Mouse (Mus musculus) c-Kit-positive CD71-positive TER-119-positive erythroid progenitor cells, embryonic 14.5 days (primary cell): ENCODE results near the gene Aes.

Experiments
- DNase-seq: peaks from one replicate; pipeline ENCODE4 v3.0.0-alpha.2; 2013; ENCODE audit warnings: low spot score

Aes gene

DNA sequence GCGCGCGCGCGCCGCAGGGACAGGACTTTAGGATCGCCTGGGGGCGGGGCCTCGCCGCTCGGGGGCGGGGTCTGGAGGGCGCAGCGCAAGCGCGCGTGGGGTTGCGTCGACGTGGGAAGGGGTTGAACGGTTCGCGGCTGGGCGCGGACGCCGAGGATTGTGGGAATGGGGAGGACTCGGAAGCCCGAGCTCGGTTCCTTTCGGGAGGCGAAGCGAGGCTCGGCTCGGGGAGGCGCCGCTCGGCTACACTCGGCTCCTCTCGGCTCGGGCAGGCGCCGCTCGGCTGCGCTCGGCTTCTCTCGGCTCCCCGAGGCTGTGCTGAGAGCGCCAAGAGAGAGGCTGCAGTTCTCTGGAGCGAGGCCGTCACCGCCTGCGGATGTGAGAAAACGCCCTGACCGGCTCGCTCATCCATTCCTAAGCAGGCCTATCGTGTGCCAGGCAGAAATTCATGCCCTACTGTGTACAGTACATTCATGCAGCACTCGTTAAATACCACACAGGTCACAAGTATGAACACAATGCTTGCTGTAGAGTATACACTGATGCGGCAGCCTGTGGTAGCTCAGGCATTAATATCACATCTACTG, 14.0 kb upstream of the Aes start, which contains the start of gene Gna11:
Gene Gna11 (minus strand): TSS at position 30 of the 587 bp plus-strand sequence.
- peak; percentile 95 for DNase-seq

DNA sequence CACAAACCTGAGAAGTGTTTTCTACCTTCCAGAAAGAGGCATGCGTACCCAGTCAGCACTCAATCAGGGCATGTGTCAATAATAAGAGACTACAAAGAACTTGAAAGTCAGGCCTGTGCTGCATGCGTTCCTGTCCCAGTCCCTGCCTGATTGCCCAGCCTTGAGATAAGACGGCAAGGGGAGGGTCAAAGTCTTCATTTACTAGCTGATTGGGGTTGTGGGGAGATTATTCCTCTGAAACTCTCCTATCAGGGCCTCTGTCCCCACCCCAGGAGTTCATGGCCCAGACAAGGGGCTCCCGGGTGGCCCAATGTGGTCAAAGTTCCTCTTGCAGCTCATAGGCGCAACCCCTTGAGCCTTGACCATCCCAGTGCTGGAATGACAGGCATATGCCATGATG, 13.0 kb upstream of the Aes start:
- peak; percentile 54 for DNase-seq

DNA sequence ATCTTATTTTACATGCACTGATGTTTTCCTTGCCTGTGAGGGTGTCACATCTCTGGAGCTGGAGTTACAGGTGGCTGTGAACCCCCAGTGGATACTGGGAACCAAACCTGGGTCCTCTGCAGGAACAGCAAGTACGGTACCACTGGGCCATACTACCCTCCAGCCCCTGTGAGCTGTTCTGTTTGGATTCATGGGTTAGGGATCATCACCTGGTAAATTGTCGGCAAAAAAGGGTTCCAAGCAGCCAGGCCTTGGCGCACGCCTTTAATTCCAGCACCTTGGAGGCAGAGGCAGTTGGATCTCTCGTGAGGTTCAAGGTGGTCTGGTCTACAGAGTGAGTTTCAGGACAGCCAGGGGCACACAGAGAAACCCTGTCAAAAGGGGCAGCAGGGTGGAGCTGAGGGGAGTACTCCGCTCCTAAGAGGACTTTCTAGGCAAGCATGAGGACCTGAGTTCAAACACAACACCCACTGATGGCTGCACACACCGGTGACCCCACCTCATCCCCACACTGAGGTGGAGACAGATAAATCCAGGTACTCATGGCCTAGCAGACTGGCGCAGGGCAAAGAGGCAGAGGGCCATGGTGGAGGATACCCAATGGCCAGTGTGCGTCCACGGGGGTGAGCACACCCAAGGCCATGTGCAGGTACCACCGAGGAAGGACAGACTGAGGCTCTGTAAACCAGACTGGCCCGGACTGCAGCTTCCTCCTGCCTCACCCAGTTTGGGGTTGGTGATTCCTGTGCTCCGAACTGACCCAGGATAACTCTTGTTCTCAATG, 12.3 kb upstream of the Aes start:
- no peak for DNase-seq

DNA sequence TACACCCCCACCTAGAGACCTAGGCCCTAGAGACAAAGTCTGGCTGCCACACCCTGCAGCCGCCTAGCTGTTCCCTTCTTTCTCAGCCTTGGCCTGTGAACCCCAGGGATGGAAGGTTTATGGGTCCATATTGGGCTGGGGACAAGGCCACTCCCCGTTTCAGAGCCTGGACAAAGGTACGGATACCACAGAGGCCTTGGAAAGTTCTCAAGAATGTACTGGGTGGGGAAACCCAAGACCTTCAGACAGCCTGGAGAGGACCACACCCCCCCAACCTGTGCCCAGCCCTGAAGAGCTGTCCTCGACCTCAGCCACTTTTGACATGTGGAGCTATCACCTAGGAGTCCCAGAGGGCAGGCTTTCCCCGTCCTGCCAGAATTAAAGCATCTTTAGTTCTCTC, 10.3 kb upstream of the Aes start:
- no peak for DNase-seq

DNA sequence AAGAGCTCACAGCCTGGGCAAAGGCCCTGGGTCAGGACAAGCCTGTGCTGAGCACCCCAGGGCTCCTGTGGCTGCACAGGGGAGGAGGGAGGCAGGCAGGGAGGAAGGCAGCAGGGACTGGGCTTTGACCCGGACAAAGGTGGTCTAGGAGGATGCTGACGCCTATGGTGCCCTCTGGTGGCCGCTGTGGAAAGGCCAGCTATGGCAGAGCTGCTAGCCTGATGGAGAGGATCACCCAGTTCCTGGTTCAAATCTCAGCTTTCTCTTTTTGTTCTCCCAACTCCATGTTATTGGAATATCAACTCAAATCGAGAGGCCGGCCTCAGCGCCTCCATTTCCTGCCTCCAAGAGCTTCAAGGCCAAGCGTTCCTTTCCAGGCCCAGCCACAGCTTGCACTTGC, 9.0 kb upstream of the Aes start:
- peak; percentile 67 for DNase-seq

DNA sequence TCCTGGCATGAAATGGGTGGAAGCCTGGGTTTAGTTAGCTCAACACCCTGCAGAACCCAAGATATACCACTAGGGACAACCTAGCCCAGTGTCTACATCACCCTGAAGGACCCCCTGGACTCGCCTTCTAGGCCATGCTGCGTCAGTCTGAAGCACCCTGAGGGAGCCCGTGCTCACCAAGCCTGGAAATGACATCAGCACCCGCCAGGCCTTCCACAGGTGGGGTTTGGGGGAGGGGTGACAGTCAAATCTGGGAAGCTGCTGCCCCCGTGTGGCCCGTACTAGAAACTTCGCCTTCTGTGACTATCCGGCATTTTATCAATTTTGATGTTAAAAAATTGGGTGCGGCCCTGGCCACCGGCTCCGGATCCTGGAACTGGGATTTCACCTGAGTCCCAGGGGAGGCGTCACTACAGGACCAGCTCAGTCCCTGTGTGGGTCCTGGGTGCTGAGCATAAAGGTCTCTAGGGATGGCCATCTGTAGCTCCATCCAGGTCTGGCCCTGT, 7.6 kb upstream of the Aes start:
- peak; percentile 76 for DNase-seq

DNA sequence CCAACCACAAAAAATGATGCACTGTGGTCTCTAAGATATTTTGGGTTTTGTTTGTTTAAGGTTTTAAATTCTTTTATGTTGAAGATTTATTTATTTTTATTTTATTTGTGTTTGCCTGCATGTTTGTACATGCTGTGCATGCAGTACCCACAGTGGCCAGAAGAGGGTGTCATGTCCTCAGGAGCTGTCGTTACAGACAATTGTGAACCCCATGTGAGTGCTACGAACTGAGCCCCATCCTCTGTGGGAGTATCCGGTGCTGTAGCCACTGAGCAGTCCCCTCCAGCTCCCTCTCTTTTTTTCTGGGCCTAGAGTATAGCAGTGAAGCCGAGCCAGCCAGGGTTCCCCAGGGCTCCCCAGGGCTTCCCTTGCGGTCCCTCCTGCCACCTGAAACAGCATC, 6.1 kb upstream of the Aes start:
- no peak for DNase-seq

DNA sequence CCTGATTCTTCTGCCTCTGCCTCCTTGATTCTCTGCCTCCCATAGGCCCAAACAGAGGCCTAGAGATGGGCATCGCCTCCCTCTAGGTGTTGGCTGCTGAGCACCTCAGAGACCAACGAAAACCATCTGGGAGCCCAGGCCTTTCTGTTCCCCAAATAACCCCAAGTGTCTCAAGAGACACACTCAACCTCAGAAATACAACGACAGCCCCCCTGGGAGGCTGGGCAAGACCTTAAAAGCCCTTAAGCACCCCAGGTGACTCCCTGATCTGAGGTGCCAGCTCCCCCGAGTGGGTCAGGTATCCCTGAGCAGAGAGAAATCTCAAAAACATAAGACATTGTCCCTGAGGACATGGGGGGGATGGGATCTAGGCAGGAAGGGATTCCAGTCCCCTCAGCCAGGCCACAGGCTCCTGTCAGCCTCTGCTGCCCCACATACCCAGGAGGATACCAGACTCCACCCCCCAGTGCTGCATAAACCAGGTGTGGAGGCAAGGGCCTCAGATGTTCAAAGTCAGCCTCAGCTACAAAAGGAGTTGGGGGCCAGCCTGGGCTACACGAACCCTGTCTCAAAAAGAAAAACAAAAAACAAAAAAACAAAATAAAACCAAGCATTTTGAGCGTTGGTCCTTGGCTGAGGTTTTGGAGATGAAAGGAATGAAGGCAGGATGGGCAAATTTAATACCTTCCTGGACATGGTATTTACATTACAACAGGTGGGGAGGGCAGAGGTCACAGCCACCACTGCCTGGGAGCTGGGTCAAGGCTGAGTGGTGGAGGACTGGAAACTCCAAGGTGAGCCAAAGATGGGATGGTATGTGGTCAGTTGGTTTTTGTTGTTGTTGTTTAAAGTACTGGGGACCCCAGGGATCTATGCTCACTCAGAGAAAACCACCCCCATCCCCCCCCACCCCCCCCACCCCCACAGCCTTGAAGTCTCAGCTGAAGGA, 5.2 kb upstream of the Aes start:
- DNase-seq: no peak

DNA sequence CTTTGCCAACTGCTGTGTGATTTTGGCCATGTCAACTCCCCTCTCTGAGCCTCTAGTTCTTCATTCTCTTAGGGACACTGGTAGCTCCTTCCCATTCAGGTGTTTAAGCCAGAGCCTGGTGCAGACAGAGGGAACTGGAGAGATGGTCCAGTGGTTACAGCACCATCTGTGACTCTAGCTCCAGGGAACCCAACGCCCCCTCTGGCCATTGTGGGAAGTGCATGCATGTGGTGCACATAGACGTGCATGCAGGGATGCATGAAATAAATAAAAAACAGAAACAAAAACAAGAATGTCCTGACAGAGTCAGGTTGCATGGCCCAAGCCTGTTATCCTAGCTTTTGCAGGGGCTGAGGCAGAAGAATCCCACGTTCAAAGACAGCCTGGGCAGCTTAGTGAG, 3.0 kb upstream of the Aes start:
- no peak for DNase-seq

DNA sequence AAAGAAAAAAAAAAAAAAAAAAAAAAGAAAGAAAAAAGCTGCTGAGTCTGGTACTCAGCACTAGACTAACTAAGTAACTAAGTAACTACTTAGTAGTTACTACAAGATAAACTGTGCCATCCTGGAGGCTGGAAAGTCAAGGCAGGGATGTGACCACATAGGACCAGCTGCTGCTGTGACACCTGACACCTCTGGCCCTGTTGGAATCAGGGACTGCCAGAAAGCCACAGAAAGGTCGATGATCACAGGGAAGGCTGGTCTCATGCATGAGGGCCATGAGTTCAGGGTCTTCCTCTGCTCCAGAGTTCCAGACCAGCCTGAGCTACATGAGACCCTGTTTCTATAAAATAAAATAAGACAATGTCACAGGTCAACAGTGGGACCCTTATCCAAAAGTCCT, 1.8 kb upstream of the Aes start:
- DNase-seq: no peak

DNA sequence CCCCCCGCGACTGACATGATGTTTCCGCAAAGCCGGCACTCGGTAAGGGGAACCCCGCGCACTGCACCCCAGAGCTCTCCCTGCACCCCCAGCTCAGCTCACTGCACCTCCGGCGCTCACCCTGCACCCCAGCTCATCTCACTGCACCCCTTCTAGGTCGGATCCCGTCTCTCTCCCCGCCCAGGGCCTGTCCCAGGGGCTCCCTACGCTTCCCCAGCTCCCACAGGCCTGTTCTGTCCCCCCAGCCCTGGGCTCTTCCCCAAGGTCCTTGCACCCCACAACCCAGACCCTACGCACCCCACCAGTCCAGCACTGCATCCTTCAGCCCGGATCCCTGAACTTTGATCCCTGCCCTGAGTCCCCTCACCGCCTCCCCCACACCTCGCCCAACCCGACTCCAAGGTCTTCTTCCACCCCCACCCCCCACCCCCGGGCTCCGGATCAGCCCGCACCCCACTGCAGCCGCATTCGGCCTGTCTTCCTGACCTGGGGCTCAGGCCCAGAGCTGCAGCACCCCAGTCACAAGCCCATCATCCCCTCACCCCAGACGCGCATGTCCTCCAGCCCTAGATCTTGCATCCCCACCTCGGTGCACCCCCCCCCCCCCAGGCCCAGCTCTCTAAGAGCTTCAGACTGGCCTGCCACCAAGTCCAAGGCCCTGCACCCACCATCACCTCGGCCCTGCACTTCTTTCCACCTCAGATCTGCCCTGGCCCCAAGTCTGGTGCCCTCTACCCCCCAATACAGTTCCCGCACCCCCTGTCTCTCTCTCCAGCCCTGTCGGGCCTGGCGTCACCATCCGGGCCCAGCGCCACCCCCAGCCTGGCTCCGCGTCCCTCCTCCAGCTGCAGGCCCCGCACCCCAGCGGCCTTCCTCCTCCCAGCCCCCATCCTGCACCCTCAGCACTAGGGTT, 595 bp downstream of the Aes start:
- DNase-seq: no peak

DNA sequence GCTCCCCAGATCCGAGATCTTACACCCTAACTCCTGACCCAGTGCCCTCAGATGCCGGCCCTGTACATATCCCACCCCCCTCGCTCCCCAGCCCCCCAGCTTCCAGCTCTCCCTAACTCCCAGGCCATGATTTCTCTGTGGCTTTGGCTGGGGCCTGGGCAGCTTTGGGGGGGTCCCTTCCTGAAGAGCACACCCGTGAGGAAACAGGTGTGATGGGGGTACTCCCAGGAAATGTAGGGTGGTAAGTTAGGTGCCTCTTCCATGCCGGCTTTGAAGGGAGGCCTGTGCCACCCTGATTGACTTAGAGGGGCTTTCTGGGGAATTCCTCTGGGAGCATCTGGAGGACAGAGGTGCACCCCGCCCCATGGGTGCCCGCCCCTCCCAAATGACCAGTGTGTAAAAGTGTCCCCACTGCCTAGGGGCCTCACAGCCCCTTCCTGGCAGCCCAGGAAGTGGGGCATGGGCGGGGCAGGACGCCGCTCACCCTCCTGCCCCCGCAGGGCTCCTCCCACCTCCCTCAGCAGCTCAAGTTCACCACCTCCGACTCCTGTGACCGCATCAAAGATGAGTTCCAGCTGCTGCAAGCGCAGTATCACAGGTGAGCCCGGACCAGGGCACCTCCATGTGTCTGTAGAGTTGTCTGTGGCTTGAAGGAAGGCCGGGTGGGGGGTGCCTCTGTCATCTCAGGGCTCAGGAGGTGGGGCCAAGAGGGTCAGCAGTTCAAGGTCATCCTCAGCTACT, 1.6 kb downstream of the Aes start:
- no peak for DNase-seq

DNA sequence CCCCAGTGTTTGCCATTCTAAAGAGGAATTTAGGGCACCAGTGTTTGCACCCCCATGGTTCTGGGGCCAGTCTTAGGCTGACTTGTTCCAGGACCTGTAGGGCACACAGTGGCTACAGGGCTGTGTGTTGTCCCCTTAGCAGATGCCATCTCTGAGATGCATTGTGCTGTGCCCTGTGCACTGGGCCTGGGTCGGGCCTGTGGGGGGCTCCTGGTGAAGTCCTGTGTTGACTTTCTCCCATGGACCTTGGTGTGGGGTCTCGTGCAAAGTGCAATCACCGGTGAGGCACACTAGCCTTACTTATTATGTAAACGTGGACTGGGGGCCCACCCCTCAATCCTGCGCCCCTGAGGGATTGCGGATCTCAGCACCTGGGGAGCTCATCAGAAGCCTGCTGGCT, 3.1 kb downstream of the Aes start:
- DNase-seq: no peak

DNA sequence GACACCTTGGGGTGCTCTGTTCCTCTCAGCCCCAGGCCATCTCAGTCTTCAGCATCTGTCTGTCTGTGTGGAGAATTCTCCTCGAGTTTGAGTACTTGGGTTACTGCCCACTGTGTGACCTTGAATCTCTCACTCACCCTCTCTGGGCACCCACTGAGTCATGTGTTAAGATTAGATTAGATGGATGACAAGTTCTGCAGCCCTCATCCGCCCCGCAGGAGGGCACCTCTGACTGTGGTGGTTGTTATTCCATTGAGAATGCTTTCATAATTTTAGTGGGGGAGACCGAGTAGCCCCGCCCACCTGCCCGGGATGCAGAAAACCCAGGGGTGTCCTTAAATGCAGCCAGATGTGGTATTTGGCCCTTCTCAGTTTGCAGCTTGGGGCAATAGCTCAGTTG, 4.2 kb downstream of the Aes start:
- no peak for DNase-seq

DNA sequence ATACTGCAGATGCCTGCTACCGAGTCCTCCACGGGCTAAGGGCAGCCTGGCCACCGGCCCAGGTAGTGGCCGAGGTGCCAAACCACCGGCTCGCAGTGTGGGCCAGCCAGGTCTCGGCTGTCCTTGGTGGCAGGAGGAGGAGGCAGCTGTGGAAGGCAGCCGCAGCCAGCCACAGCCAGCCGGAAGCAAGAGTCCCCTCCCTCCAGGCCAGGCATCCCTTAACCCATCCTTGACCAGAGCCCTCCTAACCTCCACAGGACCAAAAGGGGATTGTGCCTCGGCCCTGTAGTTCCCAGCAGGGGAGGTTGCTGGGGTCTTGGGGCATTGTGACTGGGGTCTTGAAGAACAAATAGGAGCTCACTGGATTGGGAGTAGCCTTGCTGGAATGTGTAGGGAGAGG, 4.9 kb downstream of the Aes start:
- DNase-seq: no peak

DNA sequence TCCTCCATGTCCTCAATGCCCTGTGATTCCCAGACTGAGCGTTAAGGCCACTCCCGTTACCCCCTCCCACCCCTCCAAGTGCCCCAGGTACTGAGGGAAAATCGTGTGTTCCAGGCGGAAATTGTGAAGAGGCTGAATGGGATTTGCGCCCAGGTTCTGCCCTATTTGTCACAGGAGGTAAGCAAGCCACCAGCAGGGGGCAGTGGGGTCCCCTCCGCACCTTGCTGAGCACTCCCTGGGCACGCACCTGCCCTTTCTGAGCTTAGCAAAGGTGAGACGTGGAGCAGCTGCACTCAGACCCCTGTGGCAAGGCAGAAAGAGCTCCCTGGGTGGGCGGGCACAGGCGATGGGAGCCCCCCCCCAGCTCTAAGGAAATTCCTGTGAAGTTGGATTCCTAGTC, 5.4 kb downstream of the Aes start:
- DNase-seq: no peak

DNA sequence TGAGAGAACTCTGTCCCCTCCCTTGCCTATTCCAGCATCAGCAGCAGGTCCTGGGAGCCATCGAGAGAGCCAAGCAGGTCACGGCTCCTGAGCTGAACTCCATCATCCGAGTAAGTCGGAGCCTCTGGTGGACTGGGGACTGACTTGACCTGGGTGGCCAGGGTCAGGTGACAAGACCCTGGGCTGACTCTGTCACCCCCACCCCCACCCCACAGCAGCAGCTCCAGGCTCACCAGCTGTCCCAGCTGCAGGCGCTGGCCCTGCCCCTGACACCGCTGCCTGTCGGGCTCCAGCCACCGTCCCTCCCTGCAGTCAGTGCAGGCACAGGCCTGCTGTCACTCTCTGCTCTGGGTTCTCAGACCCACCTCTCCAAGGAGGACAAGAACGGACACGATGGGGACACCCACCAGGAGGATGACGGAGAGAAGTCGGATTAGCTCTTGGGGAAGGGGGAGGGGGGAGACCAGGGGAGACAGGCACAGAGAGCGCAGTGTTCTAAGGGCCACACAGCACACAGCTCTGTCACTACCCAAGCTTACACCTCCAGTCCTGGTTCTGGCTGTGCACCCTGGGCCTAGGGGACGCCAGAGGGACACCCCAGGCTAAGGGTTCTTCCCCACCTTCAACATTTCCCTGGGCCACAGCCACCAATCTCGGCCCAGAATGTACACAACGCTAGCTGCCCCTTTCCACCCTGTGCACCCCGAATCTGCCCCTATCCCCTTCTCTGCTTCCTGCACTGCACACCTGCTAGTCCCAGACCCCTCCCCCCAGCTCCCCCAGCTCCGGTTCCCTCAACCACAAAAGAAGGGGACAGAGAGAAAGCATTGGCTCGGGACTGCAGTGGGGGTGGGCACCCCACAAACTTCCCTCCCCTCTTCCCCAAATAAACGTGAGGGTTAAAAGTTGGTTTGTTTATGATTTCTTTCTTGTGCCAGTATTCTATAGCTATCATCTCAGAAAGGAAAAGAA, 6.3 kb downstream of the Aes start:
- DNase-seq: no peak

DNA sequence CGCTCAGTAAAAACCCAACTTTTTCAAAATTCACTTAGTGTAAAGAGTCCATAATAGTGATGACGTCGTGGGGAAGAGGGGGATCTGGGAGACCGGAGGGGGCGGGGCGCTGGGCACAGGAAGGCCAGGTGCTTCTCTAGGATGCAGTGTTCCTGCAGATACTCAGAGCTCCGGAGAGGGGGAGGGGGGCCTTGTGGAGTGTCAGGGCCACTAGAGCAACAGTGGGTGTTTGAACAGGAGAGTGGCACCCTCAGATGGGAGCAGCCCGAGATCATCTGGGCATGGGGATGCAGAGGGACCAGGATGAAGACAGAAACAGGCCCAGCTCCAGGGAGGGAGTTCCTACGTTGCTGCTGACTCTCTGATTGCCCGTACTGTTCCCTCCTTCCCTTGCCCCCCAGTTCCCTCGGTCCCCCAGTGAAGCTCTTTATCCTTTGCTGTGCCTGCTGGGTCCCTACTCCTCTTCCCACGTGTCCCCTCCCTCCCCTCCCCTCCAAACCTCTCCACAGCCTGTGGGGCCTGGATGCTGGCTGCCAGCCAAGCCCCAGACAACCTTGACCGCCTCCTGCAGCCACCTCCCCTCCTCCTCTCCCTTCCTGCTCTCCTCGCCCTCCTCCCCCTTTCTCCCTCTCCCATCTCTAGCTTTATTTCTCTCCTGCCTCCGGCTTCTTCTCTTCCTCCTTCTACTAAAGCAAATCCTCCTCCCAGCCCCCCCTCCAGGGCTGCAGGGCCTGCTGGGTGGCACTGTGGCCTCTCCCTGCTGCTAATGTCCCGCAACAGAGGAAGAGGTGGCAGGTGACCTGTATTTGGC, 9.3 kb downstream of the Aes start:
- no peak for DNase-seq
